Mouse (Mus musculus): ENCODE measurements around the gene Slain1.

- TF ChIP-seq CTCF (IDR thresholded peaks at IDR 0.05; ENCODE audit: control insufficient read depth, insufficient read depth, insufficient replicate concordance, low read depth, low read length), result peak; percentile 62; the same call in 1 of the 2 replicates
- no peak for TF ChIP-seq POLR2A (IDR thresholded peaks at IDR 0.05; ENCODE audit: control insufficient read depth, low read depth, low read length)
Observed at GRCm38 (mm10) chr14:103720637-103721355, 70.8 kb downstream of the Slain1 start.

Measured in testis, adult 2 months (tissue).